In the genomic region with DNA sequence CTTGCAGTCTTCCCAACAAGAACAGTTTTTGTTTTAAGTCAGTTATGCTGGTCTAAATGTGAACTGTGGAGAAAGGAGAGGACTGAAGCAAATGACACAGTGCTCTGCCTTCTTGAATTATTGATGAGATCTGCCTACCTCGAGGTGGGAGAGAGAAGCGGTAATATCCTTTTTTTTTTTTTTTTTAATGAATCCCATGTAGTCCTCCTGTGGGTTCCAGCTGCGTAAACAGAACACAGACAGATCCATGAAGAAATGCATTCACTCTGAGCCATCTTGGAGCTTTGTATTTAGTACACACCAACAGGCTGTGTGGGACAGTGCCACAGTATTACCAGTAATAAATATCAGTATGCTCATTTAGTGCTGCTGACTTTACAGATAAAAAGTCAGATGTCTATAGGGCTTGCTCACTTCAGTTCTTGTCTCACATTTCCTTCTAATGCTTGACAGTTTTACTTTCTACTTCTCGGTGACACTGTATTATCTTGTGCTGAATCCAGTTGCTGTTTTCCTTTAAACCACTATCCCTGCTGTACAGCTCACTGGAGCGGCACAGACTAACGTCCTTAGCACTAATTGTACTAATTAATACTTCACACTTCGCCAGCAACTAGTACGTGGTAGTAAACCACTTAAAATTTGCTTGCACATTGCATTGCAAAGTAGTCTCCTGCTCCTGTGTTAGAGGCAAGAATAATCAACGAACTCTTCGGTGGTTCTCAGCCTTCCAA, we compare ENCODE assay signal across 29 mouse cellular contexts. TPM values are rescaled to one million over a fixed set of nuclear protein-coding genes. Genes with fewer than 3 reads are reported as not detected.
DNase-seq lines count a peak whose midpoint lies in the region; ATAC-seq and TF ChIP-seq lines count a peak whose summit lies in the region.
"Had no signal": no experiment of that assay in that cellular context is flagged by ENCODE, and none has a peak within 500 bp of the region (broad histone marks: within the 10 kb centered on the region; RNA-seq: fewer than 3 reads in every experiment).

No protein-coding gene starts in this region.

- TF ChIP-seq CTCF in hindbrain, postnatal 0 days (IDR thresholded peaks at IDR 0.05; ENCODE audit: low read depth) = no peak

- H3K4me3 ChIP-seq in forebrain, embryonic 11.5 days (ENCODE audit: low read depth, low read length) = no peak overlapping the region
- no peak overlapping the region for H3K4me3 ChIP-seq in forebrain, embryonic 10.5 days
- H3K4me3 ChIP-seq in forebrain, embryonic 13.5 days = no peak overlapping the region
- no peak overlapping the region for H3K4me3 ChIP-seq in hindbrain, postnatal 0 days (ENCODE audit: low read length)
- H3K4me3 ChIP-seq in neural tube, embryonic 13.5 days = no peak overlapping the region
- H3K4me3 ChIP-seq: lung, embryonic 15.5 days had no signal

- DNase-seq in forebrain, embryonic 11.5 days (ENCODE audit: low spot score) = no peak
- no peak for DNase-seq in forebrain, embryonic 10.5 days (ENCODE audit: extremely low spot score, low spot score)
- no peak for DNase-seq in hindbrain, postnatal 0 days (ENCODE audit: low spot score)
- no peak for DNase-seq in left cerebral cortex, adult 9 months (ENCODE audit: low spot score in 2 of 2)
- DNase-seq in natural killer cell, adult 2 months (ENCODE audit: low spot score in 2 of 2) = no peak
- DNase-seq: adrenal gland, postnatal 14 days; cerebellum, adult 2 months; heart, postnatal 10 days; kidney, adult 18-20 months; right cerebral cortex, postnatal 4 days had no signal

- no peaks in the 10 kb centered on the region for H3K9me3 ChIP-seq in forebrain, embryonic 11.5 days (ENCODE audit: control insufficient read depth, low read length)
- H3K9me3 ChIP-seq in forebrain, embryonic 10.5 days = no peaks in the 10 kb centered on the region
- no peaks in the 10 kb centered on the region for H3K9me3 ChIP-seq in forebrain, embryonic 13.5 days (replicated peaks)
- H3K9me3 ChIP-seq in hindbrain, postnatal 0 days (ENCODE audit: low read length) = no peaks in the 10 kb centered on the region
- H3K9me3 ChIP-seq in neural tube, embryonic 13.5 days = no peaks in the 10 kb centered on the region
- H3K9me3 ChIP-seq: lung, embryonic 15.5 days had no signal

- H3K27ac ChIP-seq in forebrain, embryonic 11.5 days (ENCODE audit: low read depth, low read length) = no peak overlapping the region
- H3K27ac ChIP-seq in forebrain, embryonic 10.5 days = no peak overlapping the region
- peak overlapping the region; percentile 19; the same call in 1 of the 2 replicates for H3K27ac ChIP-seq in forebrain, embryonic 13.5 days
- H3K27ac ChIP-seq in hindbrain, postnatal 0 days = no peak overlapping the region
- peak overlapping the region; percentile 61 for H3K27ac ChIP-seq in neural tube, embryonic 13.5 days (replicated peaks)
- H3K27ac ChIP-seq: kidney, postnatal 0 days; liver, embryonic 14.5 days; lung, embryonic 15.5 days; stomach, postnatal 0 days had no signal

- ATAC-seq in forebrain, embryonic 11.5 days (replicated peaks; ENCODE audit: low FRiP score) = peak; percentile 45; the same call in 1 of the 2 replicates
- peak; percentile 68; the same call in 1 of the 2 replicates for ATAC-seq in forebrain, embryonic 13.5 days
- peak; percentile 53; the same call in 1 of the 2 replicates for ATAC-seq in hindbrain, postnatal 0 days
- 0 out of 2 replicates have a peak, but pooled peaks have one; percentile 60 for ATAC-seq in neural tube, embryonic 13.5 days (ENCODE audit: low read depth)
- ATAC-seq: activated CD4-positive, CD25-positive, alpha-beta regulatory T cell, adult 4 months; CD4-positive, CD25-positive, alpha-beta regulatory T cell, adult 4 months; Patski had no signal

- no peaks in the 10 kb centered on the region for H3K36me3 ChIP-seq in forebrain, embryonic 11.5 days (ENCODE audit: control insufficient read depth, insufficient read depth, low read length)
- no peaks in the 10 kb centered on the region for H3K36me3 ChIP-seq in forebrain, embryonic 10.5 days (replicated peaks)
- H3K36me3 ChIP-seq in forebrain, embryonic 13.5 days (ENCODE audit: poor library complexity, severe bottlenecking) = no peaks in the 10 kb centered on the region
- no peaks in the 10 kb centered on the region for H3K36me3 ChIP-seq in hindbrain, postnatal 0 days (ENCODE audit: insufficient read depth, low read length)
- no peaks in the 10 kb centered on the region for H3K36me3 ChIP-seq in neural tube, embryonic 13.5 days
- H3K36me3 ChIP-seq: lung, embryonic 15.5 days had no signal

- no peak overlapping the region for H3K9ac ChIP-seq in forebrain, embryonic 11.5 days (ENCODE audit: low read length)
- no peak overlapping the region; the same call in 1 of the 2 replicates for H3K9ac ChIP-seq in forebrain, embryonic 13.5 days
- no peak overlapping the region for H3K9ac ChIP-seq in hindbrain, postnatal 0 days (replicated peaks; ENCODE audit: low read length)
- H3K9ac ChIP-seq in neural tube, embryonic 13.5 days = no peak overlapping the region
- H3K9ac ChIP-seq: liver, embryonic 14.5 days; lung, embryonic 15.5 days had no signal

- no peaks in the 10 kb centered on the region for H3K4me1 ChIP-seq in forebrain, embryonic 11.5 days (replicated peaks; ENCODE audit: control insufficient read depth, insufficient read depth, low read length)
- H3K4me1 ChIP-seq in forebrain, embryonic 10.5 days = peaks cover 16% of the 10 kb centered on the region; the same call in 1 of the 2 replicates
- H3K4me1 ChIP-seq in forebrain, embryonic 13.5 days = peaks cover 19% of the 10 kb centered on the region
- H3K4me1 ChIP-seq in hindbrain, postnatal 0 days (ENCODE audit: insufficient read depth, low read length) = no peaks in the 10 kb centered on the region
- peaks cover 28% of the 10 kb centered on the region for H3K4me1 ChIP-seq in neural tube, embryonic 13.5 days (replicated peaks)
- H3K4me1 ChIP-seq: lung, embryonic 15.5 days had no signal

- no peak overlapping the region for H3K4me2 ChIP-seq in forebrain, embryonic 11.5 days (ENCODE audit: low read depth, low read length, severe bottlenecking)
- no peak overlapping the region for H3K4me2 ChIP-seq in forebrain, embryonic 13.5 days
- no peak overlapping the region for H3K4me2 ChIP-seq in hindbrain, postnatal 0 days (ENCODE audit: low read depth, low read length)
- H3K4me2 ChIP-seq in neural tube, embryonic 13.5 days = no peak overlapping the region
- H3K4me2 ChIP-seq: heart, embryonic 11.5 days; lung, embryonic 15.5 days had no signal

- H3K27me3 ChIP-seq in forebrain, embryonic 11.5 days (ENCODE audit: control insufficient read depth, insufficient read depth, low read length) = no peaks in the 10 kb centered on the region
- H3K27me3 ChIP-seq in forebrain, embryonic 10.5 days (ENCODE audit: poor library complexity, severe bottlenecking) = no peaks in the 10 kb centered on the region
- H3K27me3 ChIP-seq in forebrain, embryonic 13.5 days = no peaks in the 10 kb centered on the region
- H3K27me3 ChIP-seq in hindbrain, postnatal 0 days (ENCODE audit: insufficient read depth, low read length) = no peaks in the 10 kb centered on the region
- no peaks in the 10 kb centered on the region for H3K27me3 ChIP-seq in neural tube, embryonic 13.5 days
- H3K27me3 ChIP-seq: lung, embryonic 15.5 days; Patski had no signal

- whole genome bisulfite sequencing in forebrain, embryonic 11.5 days = 58% methylated on average over 10 of the region's 10 CpGs
- 71% methylated on average over 10 of the region's 10 CpGs for WGBS in forebrain, embryonic 10.5 days
- 43% methylated on average over 10 of the region's 10 CpGs for WGBS in forebrain, embryonic 13.5 days
- 50% methylated on average over 10 of the region's 10 CpGs for WGBS in hindbrain, postnatal 0 days
- 51% methylated on average over 10 of the region's 10 CpGs for WGBS in neural tube, embryonic 13.5 days

RNA-seq across cellular contexts. Expression of gene Svip, which starts 43.4 kb away (rescaled TPM):
- polyA plus RNA-seq in forebrain, embryonic 11.5 days (2014; fragmentation: Nextera tagmentation; extraction: Ambion mirVana) = 16.3 and 16.7 TPM in 2 replicates
- 9.2 and 9.9 TPM in 2 replicates for polyA plus RNA-seq in forebrain, embryonic 10.5 days (2016; fragmentation: Nextera tagmentation; extraction: Ambion mirVana)
- polyA plus RNA-seq in forebrain, embryonic 13.5 days (2015; fragmentation: Nextera tagmentation; extraction: Ambion mirVana) = 22.0 and 22.3 TPM in 2 replicates
- total RNA-seq in hindbrain, postnatal 0 days (2014; rRNA removed) = 11.4 and 15.0 TPM in 2 replicates
- 18.3 and 20.3 TPM in 2 replicates for polyA plus RNA-seq in hindbrain, postnatal 0 days (2015; fragmentation: Nextera tagmentation; extraction: Ambion mirVana)
- polyA plus RNA-seq in neural tube, embryonic 13.5 days (2015; fragmentation: Nextera tagmentation; extraction: Ambion mirVana) = 26.5 and 26.6 TPM in 2 replicates

RNA-seq across cellular contexts. Expression of gene 1700015G11Rik, which starts 53.1 kb away (rescaled TPM):
- polyA plus RNA-seq in forebrain, embryonic 11.5 days (2014; fragmentation: Nextera tagmentation; extraction: Ambion mirVana) = not detected in 2 replicates
- not detected in 2 replicates for polyA plus RNA-seq in forebrain, embryonic 10.5 days (2016; fragmentation: Nextera tagmentation; extraction: Ambion mirVana)
- polyA plus RNA-seq in forebrain, embryonic 13.5 days (2015; fragmentation: Nextera tagmentation; extraction: Ambion mirVana) = not detected in 2 replicates
- not detected in 2 replicates for total RNA-seq in hindbrain, postnatal 0 days (2014; rRNA removed)
- not detected in 2 replicates for polyA plus RNA-seq in hindbrain, postnatal 0 days (2015; fragmentation: Nextera tagmentation; extraction: Ambion mirVana)
- not detected in 2 replicates for polyA plus RNA-seq in neural tube, embryonic 13.5 days (2015; fragmentation: Nextera tagmentation; extraction: Ambion mirVana)
- total RNA-seq: adrenal gland, postnatal 14 days; ES-E14; gastrocnemius, adult 8-10 months; granulocyte monocyte progenitor cell, adult 5-6 weeks; heart, postnatal 10 days; layer of hippocampus, postnatal 25 days; left cerebral cortex, postnatal 25 days; monocyte, adult 5-6 weeks had no signal
- polyA plus RNA-seq: activated CD4-positive, CD25-positive, alpha-beta regulatory T cell, adult 4 months; CD4-positive, CD25-positive, alpha-beta regulatory T cell, adult 4 months; cerebellum, adult 2 months; embryonic facial prominence, embryonic 11.5 days; frontal cortex, adult 2 months; heart, embryonic 11.5 days; kidney, postnatal 0 days; limb, embryonic 14.5 days; liver, embryonic 14.5 days; lung, embryonic 15.5 days; Patski; stomach, postnatal 0 days had no signal

Comparison
In these comparisons a context has a peak if more than half of its experiments do, and no peak if none do; other contexts are left out.
1. H3K27ac ChIP-seq: peak in forebrain, embryonic 13.5 days (single experiment) and neural tube, embryonic 13.5 days (single experiment); none in forebrain, embryonic 11.5 days (single experiment), forebrain, embryonic 10.5 days (single experiment) and hindbrain, postnatal 0 days (single experiment).
2. Peak in every context shown above with its lines, with median percentiles within 50 percentile points of each other: ATAC-seq.